Mouse (Mus musculus) inflammation-experienced regulatory T-cells, adult 6 months (primary cell): ENCODE results near the gene St3gal6. TPM values are rescaled to one million over a fixed set of nuclear protein-coding genes. Genes with fewer than 3 reads are reported as not detected.
A peak's percentile ranks its signal among the peaks of the same experiment; 100 is the strongest.

Source experiments
- ATAC-seq: one replicate; pipeline ENCODE4 v1.8.0; 2017
- polyA plus RNA-seq, 3 experiments: library from polyadenylated mRNA; unstranded; fragments of 100-300 nt; shearing (Covaris generic); gene quantifications; one replicate each; pipeline ENCODE4 v1.2.1; 2017

The St3gal6 gene
- polyA plus RNA-seq, 3 experiments from 2014 or later = 4.0 to 31.5 (median 8.5) TPM

- ATAC-seq = no peak
These were observed 2.9 kb downstream of the St3gal6 start for GRCm38 (mm10) chr16:58521182-58521581.

- no peak for ATAC-seq
These were observed 3.6 kb downstream of the St3gal6 start for GRCm38 (mm10) chr16:58520457-58520856.

DNA sequence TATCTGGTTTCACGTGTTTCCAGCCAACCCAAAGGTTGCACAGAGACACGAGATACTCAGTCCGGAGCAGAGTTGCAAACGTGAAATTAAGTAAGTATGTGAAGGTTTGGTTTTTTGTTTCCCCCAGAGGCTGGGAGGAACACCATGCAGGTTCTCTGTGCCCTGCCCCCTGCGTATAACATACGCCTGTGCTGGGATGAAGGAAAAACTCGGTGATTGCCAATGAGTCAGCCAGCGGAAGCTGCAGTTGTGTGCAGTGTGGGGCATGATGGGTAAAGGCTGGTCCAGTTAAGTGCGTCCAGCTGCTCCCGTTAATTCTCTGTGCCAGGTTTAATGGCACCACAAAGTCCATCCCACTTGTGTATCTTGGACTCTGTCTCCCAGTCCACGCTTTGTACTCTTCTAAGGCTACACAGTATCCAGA, 4.4 kb downstream of the St3gal6 start:
- no peak for ATAC-seq

GRCm38 (mm10) chr16:58516960-58517798, 6.9 kb downstream of the St3gal6 start:
- no peak for ATAC-seq

GRCm38 (mm10) chr16:58516161-58516560, 7.9 kb downstream of the St3gal6 start:
- no peak for ATAC-seq

DNA sequence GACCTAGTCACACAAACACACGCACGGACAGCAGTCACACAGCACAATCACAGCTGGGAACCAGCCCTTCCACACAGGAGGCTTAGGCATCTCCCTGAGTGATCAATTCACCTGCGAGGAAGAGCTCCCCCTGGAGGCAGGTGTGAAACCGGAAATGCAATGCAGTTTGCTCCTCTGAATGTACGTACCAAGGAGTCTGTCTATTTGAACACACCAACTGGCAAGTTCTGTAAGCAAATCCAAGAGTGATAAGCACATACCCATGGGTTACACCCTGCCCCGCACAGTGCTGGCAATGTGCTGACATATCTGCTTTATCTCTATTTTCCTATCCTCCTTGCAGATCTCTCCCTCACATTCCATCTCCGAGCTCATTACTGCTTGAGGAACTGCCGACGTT, 9.5 kb downstream of the St3gal6 start:
- ATAC-seq = peak; percentile 86

GRCm38 (mm10) chr16:58513755-58514154, 10.3 kb downstream of the St3gal6 start:
- ATAC-seq = no peak

- ATAC-seq = no peak
These were observed 11.2 kb downstream of the St3gal6 start for GRCm38 (mm10) chr16:58512887-58513286.

DNA sequence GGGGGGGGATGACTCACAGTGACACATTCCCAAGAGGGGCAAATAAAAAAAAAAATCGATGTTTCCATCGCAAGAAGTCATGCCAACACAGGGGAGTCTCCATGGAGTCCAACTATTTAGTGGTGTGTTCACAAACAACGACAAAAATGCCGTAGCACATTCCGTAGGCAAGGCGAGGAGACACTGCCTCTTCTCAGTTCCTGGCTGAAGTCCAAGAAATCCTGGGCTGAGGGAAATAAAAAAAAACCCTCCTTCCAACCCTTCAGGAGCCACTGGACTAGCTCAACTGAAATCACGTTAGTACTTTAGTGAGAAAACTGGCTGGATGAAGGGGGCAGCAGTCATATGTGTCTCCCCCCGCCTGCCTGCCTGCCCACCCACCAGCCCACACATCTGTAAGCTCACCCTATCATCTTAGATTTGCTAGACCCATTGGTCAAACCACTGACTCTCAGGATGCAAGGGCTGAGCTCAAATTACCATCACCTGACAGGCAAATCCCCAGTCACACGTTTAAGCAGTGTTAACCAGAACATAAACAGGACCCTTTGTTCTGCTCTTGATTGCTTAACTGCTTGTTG, 11.8 kb downstream of the St3gal6 start:
- no peak for ATAC-seq

DNA sequence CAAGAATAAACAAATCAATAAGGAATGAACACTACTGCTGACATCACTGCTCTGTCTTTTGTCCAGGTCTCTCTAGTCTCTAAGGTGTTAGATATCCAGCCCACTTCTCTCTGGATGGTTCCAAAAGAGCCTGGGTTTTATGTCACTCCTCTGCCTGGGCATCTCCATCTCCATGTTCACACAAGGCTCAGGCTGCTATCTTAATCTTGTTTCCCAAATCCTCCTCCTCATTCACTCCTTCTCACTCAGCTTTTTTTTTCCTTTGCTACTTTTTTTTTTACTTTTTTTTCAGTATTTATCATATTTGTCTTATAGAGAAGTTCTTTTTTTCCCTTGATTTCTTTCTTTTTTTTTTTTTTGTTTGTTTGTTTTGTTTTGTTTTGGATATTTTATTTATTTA, 19.1 kb downstream of the St3gal6 start:
- ATAC-seq = no peak

DNA sequence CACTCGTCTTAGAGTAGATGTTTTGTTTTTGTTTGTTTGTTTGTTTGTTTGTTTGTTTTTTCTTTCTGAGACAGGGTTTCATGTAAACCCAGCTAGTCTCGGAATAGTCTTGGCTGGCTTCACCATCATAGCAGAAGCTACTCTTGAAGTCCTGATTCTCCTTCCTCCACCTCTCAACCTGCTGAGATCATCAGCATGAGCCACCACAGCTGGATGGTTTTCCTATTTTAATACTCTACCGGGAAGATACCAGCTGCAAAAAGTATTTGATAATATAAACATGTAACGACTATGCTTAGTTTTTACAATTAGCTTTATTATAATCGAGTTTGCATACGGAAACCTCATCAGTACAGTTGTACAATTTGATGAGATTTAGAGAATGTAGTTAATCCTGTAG, 21.5 kb downstream of the St3gal6 start:
- ATAC-seq = no peak

DNA sequence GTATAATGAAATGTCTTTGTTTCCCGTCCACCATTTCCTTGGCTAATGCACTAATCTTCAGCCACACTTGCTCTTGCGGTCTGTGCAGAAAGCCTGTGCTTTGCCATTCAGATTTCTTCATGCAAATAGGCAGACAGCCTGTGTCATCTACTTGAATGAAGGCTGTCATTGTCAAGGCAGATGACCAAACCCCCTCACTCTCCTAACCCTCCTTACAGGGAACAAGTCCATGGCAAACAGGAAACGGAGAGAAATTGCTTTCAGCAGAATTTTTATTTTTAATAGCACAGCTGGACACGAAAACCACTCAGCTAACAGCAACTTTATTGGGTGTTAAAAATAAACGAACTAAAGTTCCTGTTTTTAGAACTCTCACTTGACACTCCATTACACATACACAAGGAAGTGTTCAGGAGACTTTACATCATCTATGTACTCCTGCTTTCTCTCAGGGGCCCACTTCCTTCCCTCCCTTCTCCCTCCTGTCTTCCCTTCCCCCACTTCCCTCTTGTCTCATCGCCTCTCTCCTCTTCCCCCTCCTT, 22.2 kb downstream of the St3gal6 start:
- peak; percentile 35 for ATAC-seq

DNA sequence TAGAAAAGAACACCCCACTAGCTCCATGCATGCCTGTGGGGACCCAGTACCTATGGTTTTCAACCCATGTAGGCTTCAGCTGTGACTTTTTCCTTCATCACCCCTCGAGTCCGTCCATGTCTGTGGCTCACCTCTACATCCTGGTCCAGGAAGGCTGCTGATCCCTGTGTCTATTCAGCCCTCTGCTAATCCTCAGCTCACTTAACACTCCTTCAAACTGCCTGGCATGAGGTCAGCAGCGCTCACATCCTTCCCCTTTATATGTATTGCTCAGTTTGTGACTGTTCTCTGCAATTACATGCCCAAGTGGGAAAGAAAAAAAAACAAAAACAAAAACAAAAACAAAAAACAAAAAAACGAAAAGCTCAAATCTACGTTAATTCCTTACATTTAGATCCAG, 24.4 kb downstream of the St3gal6 start:
- ATAC-seq = no peak

GRCm38 (mm10) chr16:58499172-58499584, 24.9 kb downstream of the St3gal6 start:
- no peak for ATAC-seq

GRCm38 (mm10) chr16:58497886-58498713, 25.9 kb downstream of the St3gal6 start:
- ATAC-seq = peak; percentile 91

- no peak for ATAC-seq
These were observed 27.3 kb downstream of the St3gal6 start for GRCm38 (mm10) chr16:58496791-58497190.

- no peak for ATAC-seq
These were observed 36.2 kb downstream of the St3gal6 start for GRCm38 (mm10) chr16:58487861-58488260.

- ATAC-seq = no peak
These were observed 41.7 kb downstream of the St3gal6 start for GRCm38 (mm10) chr16:58482296-58482695.

DNA sequence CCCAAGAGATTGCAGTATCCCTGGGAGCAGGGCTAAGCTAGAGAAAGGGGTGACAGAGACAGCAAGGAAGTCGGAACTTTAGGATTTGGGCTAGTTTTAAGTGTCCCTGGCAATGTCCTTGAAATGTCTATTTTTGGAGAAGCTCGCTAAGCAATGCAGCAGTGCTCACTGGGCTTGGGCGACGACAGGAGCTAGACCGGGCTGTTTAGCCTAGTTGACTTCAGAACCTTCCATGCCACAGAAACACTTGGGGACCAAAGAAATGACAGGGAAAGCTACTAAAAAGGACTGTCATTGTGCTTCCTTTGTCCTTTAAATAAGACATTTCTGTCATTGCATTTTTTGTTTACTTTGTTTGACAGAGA, 42.2 kb downstream of the St3gal6 start:
- ATAC-seq = no peak

DNA sequence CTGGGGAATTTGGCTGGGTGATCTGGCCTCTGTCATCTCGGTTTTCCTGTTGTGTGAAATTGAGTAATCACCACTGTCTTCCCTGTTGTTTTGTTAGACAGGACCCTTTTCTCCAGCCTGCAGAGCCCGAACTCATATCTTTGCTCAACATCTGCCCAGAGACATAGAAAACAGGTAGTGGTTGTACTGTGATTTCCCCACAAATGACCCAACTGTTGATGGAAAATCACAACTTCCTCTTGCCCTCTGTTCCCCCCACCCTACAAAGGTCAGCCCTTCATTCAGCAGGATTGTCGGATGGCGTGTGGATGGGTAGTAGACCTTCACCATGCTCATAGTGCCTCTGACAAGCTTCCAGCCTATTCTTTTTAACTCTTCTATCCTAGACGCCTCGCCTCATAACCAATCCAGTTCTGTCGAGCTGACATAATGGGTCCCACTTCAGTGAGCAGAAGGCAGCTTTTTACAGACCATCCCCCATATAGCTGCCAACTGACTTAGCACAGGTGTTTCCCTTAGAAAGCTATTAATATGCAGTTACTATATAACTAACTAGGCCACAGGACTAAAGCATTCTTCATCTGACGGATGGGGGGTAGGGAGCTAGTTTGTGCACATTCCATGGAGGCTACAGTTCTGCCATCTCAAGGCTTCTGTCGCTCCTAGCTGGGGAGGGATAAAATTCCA, 42.7 kb downstream of the St3gal6 start:
- no peak for ATAC-seq

DNA sequence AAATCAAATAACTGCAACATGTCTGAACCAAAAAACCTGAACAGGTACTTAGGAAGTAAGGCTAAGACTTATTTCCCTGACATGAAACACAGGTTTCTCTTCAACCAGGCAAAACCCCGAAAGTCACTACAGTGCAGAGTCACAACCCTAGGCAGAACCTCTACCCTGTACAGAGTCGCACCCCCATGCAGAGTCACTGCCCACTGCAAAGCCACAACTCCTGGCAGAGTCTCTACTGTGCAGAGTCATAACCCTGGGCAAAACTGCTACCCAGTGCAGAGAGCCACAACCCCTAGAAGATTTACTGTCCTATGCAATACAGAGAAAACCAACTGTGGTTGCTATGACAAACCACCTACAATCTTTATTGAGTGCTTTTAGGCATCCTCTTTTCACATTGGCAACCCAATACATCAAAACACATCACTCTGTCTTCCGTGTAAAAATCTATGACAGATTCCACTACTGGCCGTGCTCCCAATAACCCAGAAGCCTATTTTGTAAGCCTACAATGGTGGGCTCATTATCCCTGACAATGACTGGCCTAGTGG, 44.1 kb downstream of the St3gal6 start:
- ATAC-seq = no peak

- no peak for ATAC-seq
These were observed 47.7 kb downstream of the St3gal6 start for GRCm38 (mm10) chr16:58476363-58476762.
